Mouse (Mus musculus) skeletal muscle tissue, adult 2 months (tissue): ENCODE measurements around the gene 1110059E24Rik.

Source experiments
- DNase-seq: peaks from one replicate; pipeline ENCODE4 v3.0.0-alpha.2; 2012; ENCODE audit warnings: low read depth, low spot score

The 1110059E24Rik gene

DNA sequence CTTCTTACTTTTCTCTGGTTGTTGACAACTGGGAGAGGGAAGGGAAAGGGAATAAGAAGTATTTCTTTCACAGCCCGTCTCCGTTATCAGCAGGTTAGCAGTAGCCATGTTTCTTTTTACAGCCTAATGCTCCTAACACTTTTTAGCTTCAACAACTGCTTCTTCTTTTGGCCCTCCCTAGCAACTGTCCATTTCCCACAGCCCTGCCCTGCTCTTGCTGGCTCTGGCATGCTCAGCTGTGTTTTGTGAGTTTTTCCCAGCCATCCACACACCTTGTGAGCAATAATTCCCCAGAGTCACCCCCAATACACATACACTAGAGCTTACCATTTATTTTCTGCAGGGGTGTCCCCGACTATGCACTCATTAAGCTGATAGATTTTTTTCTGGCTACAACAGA is 75.3 kb downstream of the 1110059E24Rik start:
- no peak for DNase-seq

DNA sequence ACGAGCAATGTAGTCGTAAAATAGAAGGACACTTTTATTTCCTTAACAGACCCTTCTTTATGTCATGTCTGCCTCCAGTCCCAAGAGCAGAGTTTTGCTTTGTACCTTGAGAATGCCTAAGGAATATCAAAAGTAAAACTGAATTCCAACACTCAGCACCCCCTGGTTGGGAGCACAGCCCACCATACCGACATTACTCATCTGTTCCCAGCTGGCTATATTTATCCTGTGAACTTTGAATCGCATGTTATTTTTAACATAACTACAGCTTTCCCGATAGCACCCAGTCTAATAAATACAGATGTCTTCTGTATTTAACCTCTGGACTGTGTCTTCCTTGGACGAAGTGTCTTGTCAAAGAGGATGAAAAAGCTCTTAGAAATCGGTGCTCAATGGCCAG is 80.8 kb downstream of the 1110059E24Rik start:
- no peak for DNase-seq

GRCm38 (mm10) chr19:21571223-21571980 is 81.4 kb downstream of the 1110059E24Rik start:
- peak; percentile 80 for DNase-seq

- no peak for DNase-seq
Observed at GRCm38 (mm10) chr19:21570778-21571177, 82.0 kb downstream of the 1110059E24Rik start.

DNA sequence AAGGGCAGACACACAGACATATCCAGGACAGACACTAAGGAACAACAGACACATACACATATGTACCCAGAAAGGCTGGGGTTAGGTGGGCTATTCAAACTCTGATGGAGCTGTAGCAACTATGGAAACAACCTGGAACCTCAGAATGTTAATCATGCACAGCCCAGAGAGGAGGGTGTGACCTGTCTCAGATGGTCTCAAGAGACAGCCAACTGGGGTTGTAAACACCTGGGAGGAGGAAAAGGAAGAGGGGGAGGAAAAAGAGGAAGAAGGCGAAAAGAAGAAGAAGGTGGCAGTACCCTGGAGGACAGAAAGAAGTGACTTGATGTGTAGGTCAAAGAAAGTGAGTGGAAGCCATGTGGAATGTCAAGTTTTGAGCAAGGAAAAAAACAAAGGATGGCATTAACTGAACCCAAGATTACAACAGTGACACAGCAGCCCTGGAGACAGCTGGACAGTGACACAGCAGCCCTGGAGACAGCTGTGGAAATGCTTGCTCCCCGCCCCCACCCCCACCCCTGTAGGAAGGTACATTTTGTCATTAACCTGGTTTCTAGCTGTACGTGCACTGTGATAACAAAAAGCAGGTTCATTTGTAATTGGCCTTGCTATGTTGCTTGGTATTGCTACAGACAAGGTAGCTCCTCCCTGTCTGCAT is 84.1 kb downstream of the 1110059E24Rik start:
- DNase-seq, result no peak

GRCm38 (mm10) chr19:21567933-21568332 is 84.8 kb downstream of the 1110059E24Rik start:
- no peak for DNase-seq

DNA sequence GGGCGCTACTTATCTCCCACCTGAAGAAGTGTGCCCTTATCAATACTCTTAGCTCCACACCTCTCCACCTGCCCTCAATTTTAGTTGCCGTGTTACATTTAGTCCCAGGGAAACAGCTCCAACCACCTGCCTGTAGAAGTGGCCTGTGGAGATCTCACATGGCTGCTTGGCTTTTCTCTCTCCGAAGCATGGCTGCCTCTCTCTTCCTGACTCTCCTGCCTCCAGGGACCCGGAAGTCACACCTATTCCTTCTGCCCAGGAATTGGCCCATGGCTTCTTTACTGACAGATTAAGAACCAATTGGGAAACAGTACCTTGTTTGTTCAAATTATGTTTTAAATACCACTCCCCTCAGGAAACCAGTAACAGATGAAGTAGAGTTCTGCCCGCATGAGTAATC is 86.3 kb downstream of the 1110059E24Rik start:
- no peak for DNase-seq

- no peak for DNase-seq
Observed at GRCm38 (mm10) chr19:21564461-21564797, 88.3 kb downstream of the 1110059E24Rik start.

- peak; percentile 50 for DNase-seq
Observed at GRCm38 (mm10) chr19:21563789-21564460, 88.9 kb downstream of the 1110059E24Rik start.

DNA sequence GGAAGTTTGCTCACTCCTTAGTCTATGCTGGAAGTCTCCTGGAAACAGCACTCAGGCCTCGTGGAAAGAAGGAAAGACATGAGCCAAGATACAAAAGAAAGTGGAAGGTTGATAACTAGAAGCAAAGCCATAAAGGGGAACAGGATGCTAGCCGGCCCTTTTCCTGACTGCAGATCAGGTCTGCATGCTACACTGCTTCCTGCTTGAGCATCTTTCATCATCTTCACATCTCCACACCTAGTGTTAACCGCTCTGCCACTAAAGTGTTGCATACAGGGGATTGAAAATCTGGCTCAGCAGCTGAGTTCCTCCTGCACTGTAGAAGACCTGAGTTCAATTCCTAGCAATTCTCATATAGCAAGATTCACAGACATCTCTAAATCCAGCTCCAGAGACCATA is 89.8 kb downstream of the 1110059E24Rik start:
- no peak for DNase-seq

DNA sequence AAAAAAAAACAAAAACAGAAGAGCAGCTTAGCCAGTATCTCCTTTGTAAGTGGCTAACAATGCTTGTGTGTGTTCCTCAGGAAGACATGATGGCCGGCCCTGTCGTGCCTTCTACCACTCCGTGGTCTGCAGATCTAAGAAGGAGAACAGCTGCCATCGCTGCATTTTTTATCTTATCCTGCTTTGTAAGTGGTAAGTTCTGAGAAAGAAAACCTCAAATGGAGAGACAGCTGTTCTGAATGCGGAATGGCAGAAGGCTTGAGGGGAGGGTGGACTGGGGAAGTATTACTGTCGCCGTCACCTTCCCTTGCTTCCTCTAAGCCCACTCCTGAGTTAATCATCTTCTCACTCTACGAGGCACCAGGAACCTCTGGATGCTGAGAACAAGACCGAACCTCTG is 100.0 kb downstream of the 1110059E24Rik start:
- DNase-seq, result no peak

- no peak for DNase-seq
Observed at GRCm38 (mm10) chr19:21551921-21552536, 100.7 kb downstream of the 1110059E24Rik start.

DNA sequence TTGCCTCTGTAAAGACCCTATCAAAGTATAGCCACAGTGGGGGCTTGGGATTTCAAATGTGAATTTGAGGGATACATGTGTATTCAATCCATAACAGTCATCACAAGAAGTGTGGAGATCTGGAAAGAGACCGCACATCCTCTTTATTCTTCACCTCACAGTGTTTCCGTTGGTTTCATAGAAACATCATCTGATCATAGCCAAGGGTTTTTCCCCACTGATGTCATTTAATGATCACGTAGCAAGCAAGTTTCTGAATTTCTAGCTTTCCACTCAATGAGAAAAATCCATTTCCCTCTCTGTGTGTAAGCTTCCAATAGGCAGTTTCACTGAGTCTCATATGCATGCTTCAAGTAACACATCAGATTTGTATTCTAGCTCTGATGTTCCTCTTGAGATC is 103.1 kb downstream of the 1110059E24Rik start:
- no peak for DNase-seq

DNA sequence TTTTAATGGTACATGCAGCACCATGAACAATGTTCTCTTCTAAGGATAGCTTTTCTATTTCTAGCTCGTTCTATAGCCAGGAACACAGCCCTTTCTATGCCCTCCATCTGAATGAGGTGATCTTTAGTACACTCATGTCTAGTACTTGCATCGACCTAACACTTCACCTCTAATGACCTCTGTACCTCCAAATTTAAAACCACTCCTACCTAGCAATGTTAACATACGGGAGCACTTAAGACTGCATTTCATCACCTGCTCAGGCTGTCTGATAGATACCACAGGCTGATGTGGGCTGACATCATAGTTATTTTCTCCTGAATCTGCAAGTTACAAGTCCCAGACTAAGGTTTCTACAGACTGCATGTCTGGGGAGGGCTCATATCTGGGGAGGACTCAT is 103.8 kb downstream of the 1110059E24Rik start:
- DNase-seq, result no peak

GRCm38 (mm10) chr19:21537125-21537524 is 115.7 kb downstream of the 1110059E24Rik start:
- no peak for DNase-seq
